Mouse (Mus musculus): Measurements from ENCODE around the gene Opa1.

GRCm38 (mm10) chr16:29579167-29579786 is at the start of gene Opa1:
- TF ChIP-seq CTCF (IDR thresholded peaks at IDR 0.05; ENCODE audit: low read depth) (0 out of 2 replicates have a peak, but pooled peaks have one; percentile 4), EP300 (IDR thresholded peaks at IDR 0.05; ENCODE audit: low read depth) (peak; percentile 45; the same call in 1 of the 2 replicates)
